Mouse (Mus musculus) myocyte (in vitro differentiated cells): ENCODE data around the gene Fam83f.

Source experiments
- POLR2A ChIP-seq: IDR thresholded peaks from one replicate; pipeline ENCODE4 v1.6.1; 2011; ENCODE audit warnings: low read depth, mild to moderate bottlenecking, control low read depth, moderate library complexity; ENCODE audit not compliant: insufficient read length
- REST ChIP-seq: IDR thresholded peaks from one replicate; pipeline ENCODE4 v1.6.1; 2011; ENCODE audit warnings: mild to moderate bottlenecking, control low read depth, moderate library complexity; ENCODE audit not compliant: insufficient read depth, insufficient read length
- SRF ChIP-seq: IDR thresholded peaks from one replicate; pipeline ENCODE4 v1.6.1; 2011; ENCODE audit warnings: low read depth; ENCODE audit not compliant: control insufficient read depth, insufficient read length
- USF1 ChIP-seq: IDR thresholded peaks from one replicate; pipeline ENCODE4 v1.6.1; 2011; ENCODE audit warnings: low read depth, mild to moderate bottlenecking, control low read depth, moderate library complexity

- no peak for TF ChIP-seq REST
- TF ChIP-seq USF1: no peak
- TF ChIP-seq POLR2A: no peak
- no peak for TF ChIP-seq SRF
These were observed 13.9 kb downstream of the Fam83f start for GRCm38 (mm10) chr15:80685603-80685895.
